In the genomic region with DNA sequence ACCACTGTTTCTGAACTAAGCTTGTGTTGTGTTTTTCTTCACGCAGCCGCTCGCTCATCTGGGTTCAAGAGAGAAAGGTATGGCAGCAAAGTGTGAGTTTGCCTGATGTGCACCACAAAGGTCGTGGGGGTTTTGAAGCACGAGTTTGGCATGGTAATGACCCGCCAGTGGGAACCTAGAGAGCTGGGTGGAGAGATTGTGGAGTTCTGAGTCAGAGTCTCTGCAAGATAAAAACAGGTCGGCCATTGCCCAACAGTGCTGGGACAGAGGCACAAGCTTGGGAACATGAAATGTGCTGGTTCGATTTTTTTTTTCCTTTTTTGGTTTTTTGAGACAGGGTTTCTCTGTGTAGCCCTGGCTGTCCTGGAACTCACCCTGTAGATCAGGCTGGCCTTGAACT, we compare ENCODE assay signal across 7 mouse cellular contexts.
DNase-seq lines count a peak whose midpoint lies in the region; ATAC-seq and TF ChIP-seq lines count a peak whose summit lies in the region.
"Not testable (repeated sequence)": the region's sequence is repeated elsewhere in the genome, so short reads cannot be mapped to it uniquely, and the experiment has no call there.

No protein-coding gene starts in this region.

- H3K4me2 ChIP-seq in liver, embryonic 13.5 days, result peak overlapping the region; percentile 48
- H3K4me2 ChIP-seq in liver, embryonic 16.5 days (ENCODE audit: low read depth, low read length), result peak overlapping the region; percentile 5; the same call in 1 of the 2 replicates

- H3K4me3 ChIP-seq in E14TG2a.4 (replicated peaks; ENCODE audit: low read length), result peak overlapping the region; percentile 61
- peak overlapping the region; percentile 30; the same call in 1 of the 2 replicates for H3K4me3 ChIP-seq in G1E (ENCODE audit: low read depth, low read length)
- peak overlapping the region; percentile 51 for H3K4me3 ChIP-seq in erythroblast, embryonic 14.5 days (replicated peaks)
- H3K4me3 ChIP-seq in liver, embryonic 13.5 days (replicated peaks), result peak overlapping the region; percentile 46
- H3K4me3 ChIP-seq in liver, embryonic 16.5 days (ENCODE audit: low read depth, low read length), result 0 out of 2 replicates have a peak overlapping the region, but pooled peaks have one; percentile 13

- ATAC-seq in G1E (ENCODE audit: extremely low read depth, insufficient number of reproducible peaks, low FRiP score, poor library complexity, severe bottlenecking); liver, embryonic 16.5 days (ENCODE audit: low read depth): not testable (repeated sequence)
- ATAC-seq in liver, embryonic 13.5 days (ENCODE audit: low read depth), result peak; percentile 60

- H3K9ac ChIP-seq in liver, embryonic 13.5 days, result peak overlapping the region; percentile 49
- not testable (repeated sequence) for H3K9ac ChIP-seq in liver, embryonic 16.5 days (ENCODE audit: low read depth, low read length)

- not testable (repeated sequence) for H3K27me3 ChIP-seq in E14TG2a.4 (ENCODE audit: insufficient read depth, low read length); G1E (ENCODE audit: insufficient read depth, low read length); erythroblast, embryonic 14.5 days (ENCODE audit: control insufficient read depth); liver, embryonic 13.5 days; liver, embryonic 16.5 days (ENCODE audit: control insufficient read depth, insufficient read depth, low read depth, low read length)

- H3K36me3 ChIP-seq in E14TG2a.4 (ENCODE audit: insufficient read depth, low read length); G1E (replicated peaks); erythroblast, embryonic 14.5 days (ENCODE audit: control insufficient read depth); liver, embryonic 13.5 days; liver, embryonic 16.5 days (ENCODE audit: control insufficient read depth, insufficient read depth): not testable (repeated sequence)

- peak; percentile 30 for DNase-seq in 3T3-L1 (ENCODE audit: low read depth, low spot score)
- DNase-seq in G1E (ENCODE audit: low spot score), result not testable (repeated sequence)
- peak; percentile 37 for DNase-seq in liver
- peak; percentile 23 for DNase-seq in liver, embryonic 13.5 days

- TF ChIP-seq CTCF in E14TG2a.4 (conservative IDR thresholded peaks at IDR 0.05; ENCODE audit: low read length); G1E (IDR thresholded peaks at IDR 0.05; ENCODE audit: low read depth, low read length): not testable (repeated sequence)

- H3K27ac ChIP-seq in liver, embryonic 13.5 days, result peak overlapping the region; percentile 63
- H3K27ac ChIP-seq in liver, embryonic 16.5 days (ENCODE audit: low read length), result not testable (repeated sequence)

- not testable (repeated sequence) for H3K9me3 ChIP-seq in E14TG2a.4 (ENCODE audit: low read length); G1E (replicated peaks); erythroblast, embryonic 14.5 days (ENCODE audit: control insufficient read depth, low read length); liver, embryonic 13.5 days (replicated peaks); liver, embryonic 16.5 days (replicated peaks; ENCODE audit: control insufficient read depth, low read length)

- H3K4me1 ChIP-seq in E14TG2a.4 (replicated peaks; ENCODE audit: low read depth, low read length); liver, embryonic 16.5 days (ENCODE audit: control insufficient read depth, low read depth, low read length): not testable (repeated sequence)
- peaks cover 21% of the 10 kb centered on the region; the same call in 1 of the 2 replicates for H3K4me1 ChIP-seq in G1E (ENCODE audit: insufficient read depth, low read depth, low read length)
- peaks cover 57% of the 10 kb centered on the region for H3K4me1 ChIP-seq in erythroblast, embryonic 14.5 days (ENCODE audit: control insufficient read depth)
- peaks cover 66% of the 10 kb centered on the region for H3K4me1 ChIP-seq in liver, embryonic 13.5 days (replicated peaks)

- WGBS in liver, embryonic 13.5 days (ENCODE audit: insufficient replicate concordance), result 53% methylated on average over 8 of the region's 8 CpGs
- 49% methylated on average over 8 of the region's 8 CpGs for WGBS in liver, embryonic 16.5 days (ENCODE audit: insufficient replicate concordance)
